Mouse (Mus musculus): ENCODE measurements around the gene Slain2. TPM values are rescaled to one million over a fixed set of nuclear protein-coding genes. Genes with fewer than 3 reads are reported as not detected.
"Not testable (repeated sequence)": the region's sequence is repeated elsewhere in the genome, so short reads cannot be mapped to it uniquely, and the experiment has no call there.

Slain2 gene
- polyA plus RNA-seq, 2 experiments, result 4.5 to 5.4 TPM

GRCm38 (mm10) chr5:72922796-72923195 lies 8.7 kb downstream of the Slain2 start:
- no peak for TF ChIP-seq EP300 (IDR thresholded peaks at IDR 0.05; ENCODE audit: low read depth)
- no peak for TF ChIP-seq CTCF (IDR thresholded peaks at IDR 0.05; ENCODE audit: low read depth)
- H3K4me3 ChIP-seq (ENCODE audit: insufficient read depth in 1 of 2, low read depth in 2 of 2, low read length in 2 of 2), result no peak overlapping the region
- no peak for DNase-seq (ENCODE audit: low read depth in 3 of 3, low spot score in 3 of 3)
- no peaks in the 10 kb centered on the region for H3K27me3 ChIP-seq (ENCODE audit: control insufficient read depth, insufficient read depth, low read length)
- 72% methylated on average over 3 of the region's 3 CpGs for WGBS (ENCODE audit: insufficient replicate concordance)
- H3K9me3 ChIP-seq (ENCODE audit: control insufficient read depth, low read length), result no peaks in the 10 kb centered on the region
- no peak for ATAC-seq (ENCODE audit: insufficient read depth)
- no peak overlapping the region for H3K9ac ChIP-seq (replicated peaks)
- H3K4me2 ChIP-seq (ENCODE audit: low read depth), result no peak overlapping the region
- peaks cover 0 to 5% of the 10 kb centered on the region in 2 experiments; a peak in 2 of 4 replicates for H3K4me1 ChIP-seq (replicated peaks; ENCODE audit: control insufficient read depth in 2 of 2, insufficient read depth in 2 of 2, low read length in 1 of 2)
- no peak overlapping the region for H3K27ac ChIP-seq
- H3K36me3 ChIP-seq (replicated peaks; ENCODE audit: control insufficient read depth, insufficient read depth, low read depth), result no peaks in the 10 kb centered on the region

- H3K9me3 ChIP-seq (ENCODE audit: control insufficient read depth, low read length), result no peaks in the 10 kb centered on the region
- H3K9ac ChIP-seq (replicated peaks), result no peak overlapping the region
- H3K36me3 ChIP-seq (replicated peaks; ENCODE audit: control insufficient read depth, insufficient read depth, low read depth), result no peaks in the 10 kb centered on the region
- peaks cover 0 to 5% of the 10 kb centered on the region in 2 experiments; a peak in 2 of 4 replicates for H3K4me1 ChIP-seq (replicated peaks; ENCODE audit: control insufficient read depth in 2 of 2, insufficient read depth in 2 of 2, low read length in 1 of 2)
- H3K4me3 ChIP-seq (ENCODE audit: insufficient read depth in 1 of 2, low read depth in 2 of 2, low read length in 2 of 2), result no peak overlapping the region
- ATAC-seq (ENCODE audit: insufficient read depth), result no peak
- H3K4me2 ChIP-seq (ENCODE audit: low read depth), result no peak overlapping the region
- no peak for DNase-seq (ENCODE audit: low read depth in 3 of 3, low spot score in 3 of 3)
- H3K27me3 ChIP-seq (ENCODE audit: control insufficient read depth, insufficient read depth, low read length), result no peaks in the 10 kb centered on the region
- TF ChIP-seq EP300 (IDR thresholded peaks at IDR 0.05; ENCODE audit: low read depth) (no peak), CTCF (IDR thresholded peaks at IDR 0.05; ENCODE audit: low read depth) (no peak)
- no peak overlapping the region for H3K27ac ChIP-seq
Observed at GRCm38 (mm10) chr5:72927074-72927473, 13.0 kb downstream of the Slain2 start.

- Histone ChIP-seq H3K9me3 (ENCODE audit: control insufficient read depth, low read length) (no peaks in the 10 kb centered on the region), H3K27ac (no peak overlapping the region), H3K36me3 (replicated peaks; ENCODE audit: control insufficient read depth, insufficient read depth, low read depth) (no peaks in the 10 kb centered on the region), H3K4me2 (ENCODE audit: low read depth) (no peak overlapping the region), H3K9ac (replicated peaks) (no peak overlapping the region), H3K27me3 (ENCODE audit: control insufficient read depth, insufficient read depth, low read length) (no peaks in the 10 kb centered on the region), H3K4me3 (ENCODE audit: insufficient read depth in 1 of 2, low read depth in 2 of 2, low read length in 2 of 2) (no peak overlapping the region), H3K4me1 (replicated peaks; ENCODE audit: control insufficient read depth in 2 of 2, insufficient read depth in 2 of 2, low read length in 1 of 2) (no peaks in the 10 kb centered on the region)
- 80% methylated on average over 17 of the region's 17 CpGs for WGBS (ENCODE audit: insufficient replicate concordance)
- DNase-seq (ENCODE audit: low read depth in 3 of 3, low spot score in 3 of 3), result no peak
- no peak for ATAC-seq (ENCODE audit: insufficient read depth)
- no peak for TF ChIP-seq EP300 (IDR thresholded peaks at IDR 0.05; ENCODE audit: low read depth)
- no peak for TF ChIP-seq CTCF (IDR thresholded peaks at IDR 0.05; ENCODE audit: low read depth)
Observed at GRCm38 (mm10) chr5:72933026-72933675, 19.0 kb downstream of the Slain2 start.

- not testable (repeated sequence) for H3K4me2 ChIP-seq (ENCODE audit: low read depth); H3K9me3 ChIP-seq (ENCODE audit: control insufficient read depth, low read length); H3K27ac ChIP-seq; ATAC-seq (ENCODE audit: insufficient read depth); H3K27me3 ChIP-seq (ENCODE audit: control insufficient read depth, insufficient read depth, low read length); H3K9ac ChIP-seq (replicated peaks); DNase-seq (ENCODE audit: low read depth in 3 of 3, low spot score in 3 of 3); H3K4me1 ChIP-seq (replicated peaks; ENCODE audit: control insufficient read depth in 2 of 2, insufficient read depth in 2 of 2, low read length in 1 of 2); H3K36me3 ChIP-seq (replicated peaks; ENCODE audit: control insufficient read depth, insufficient read depth, low read depth); H3K4me3 ChIP-seq (ENCODE audit: insufficient read depth in 1 of 2, low read depth in 2 of 2, low read length in 2 of 2)
- WGBS (ENCODE audit: insufficient replicate concordance), result 73% methylated on average over 3 of the region's 3 CpGs
Observed at GRCm38 (mm10) chr5:72938421-72938820, 24.3 kb downstream of the Slain2 start.

- H3K4me1 ChIP-seq (replicated peaks; ENCODE audit: control insufficient read depth in 2 of 2, insufficient read depth in 2 of 2, low read length in 1 of 2), result no peaks in the 10 kb centered on the region
- H3K9ac ChIP-seq (replicated peaks), result no peak overlapping the region
- no peaks in the 10 kb centered on the region for H3K27me3 ChIP-seq (ENCODE audit: control insufficient read depth, insufficient read depth, low read length)
- DNase-seq (ENCODE audit: low read depth in 3 of 3, low spot score in 3 of 3), result no peak
- H3K9me3 ChIP-seq (ENCODE audit: control insufficient read depth, low read length), result no peaks in the 10 kb centered on the region
- no peak for ATAC-seq (ENCODE audit: insufficient read depth)
- no peak overlapping the region for H3K4me2 ChIP-seq (ENCODE audit: low read depth)
- H3K4me3 ChIP-seq (ENCODE audit: insufficient read depth in 1 of 2, low read depth in 2 of 2, low read length in 2 of 2), result no peak overlapping the region
- no peak overlapping the region for H3K27ac ChIP-seq
- no peaks in the 10 kb centered on the region for H3K36me3 ChIP-seq (replicated peaks; ENCODE audit: control insufficient read depth, insufficient read depth, low read depth)
- TF ChIP-seq EP300 (IDR thresholded peaks at IDR 0.05; ENCODE audit: low read depth) (no peak), CTCF (IDR thresholded peaks at IDR 0.05; ENCODE audit: low read depth) (no peak)
- WGBS (ENCODE audit: insufficient replicate concordance), result 66% methylated on average over 2 of the region's 2 CpGs
Observed at GRCm38 (mm10) chr5:72939311-72939710, 25.2 kb downstream of the Slain2 start.
